Mouse (Mus musculus): ENCODE data around the gene Ambp. TPM values are rescaled to one million over a fixed set of nuclear protein-coding genes. Genes with fewer than 3 reads are reported as not detected.

Ambp gene
- polyA plus RNA-seq (2012; rRNA removed), result 1.5 and 2.8 TPM in 2 replicates

GRCm38 (mm10) chr4:63154699-63155098 is at the start of gene Ambp:
Gene Ambp (minus strand): TSS chr4:63154799.

GRCm38 (mm10) chr4:63171969-63172685 is 17.5 kb upstream of the Ambp start, which contains the start of gene Kif12:
Gene Kif12 (minus strand): TSS chr4:63172131.

Other genes with a start within 250 kb of the Ambp start
- gene Zfp618, start 189.2 kb downstream of the Ambp start, polyA plus RNA-seq (2012; rRNA removed), result 0.44 and 0.82 TPM in 2 replicates
- 5.6 and 6.0 TPM in 2 replicates for gene Kif12, start 17.3 kb upstream of the Ambp start, polyA plus RNA-seq (2012; rRNA removed)
- gene Col27a1, start 59.2 kb upstream of the Ambp start, polyA plus RNA-seq (2012; rRNA removed), result 6.8 and 9.1 TPM in 2 replicates
- 0.58 and 0.88 TPM in 2 replicates for gene Orm1, start 189.8 kb upstream of the Ambp start, polyA plus RNA-seq (2012; rRNA removed)
- gene Orm3, start 201.4 kb upstream of the Ambp start, polyA plus RNA-seq (2012; rRNA removed), result not detected in 2 replicates
- gene Orm2, start 207.7 kb upstream of the Ambp start, polyA plus RNA-seq (2012; rRNA removed), result 0.10 and 0.16 TPM in 2 replicates
- 2.8 and 3.8 TPM in 2 replicates for gene Akna, start 248.6 kb upstream of the Ambp start, polyA plus RNA-seq (2012; rRNA removed)

Data from stomach, adult 2 months (tissue).